Mouse (Mus musculus) intestine, embryonic 16.5 days (tissue): Measurements from ENCODE around the gene Srms. TPM values are rescaled to one million over a fixed set of nuclear protein-coding genes. Genes with fewer than 3 reads are reported as not detected.

Experiments used
- ATAC-seq: fragments of 200-750 bp; cut with Nextera tagmentation; 2 replicates; pipeline ENCODE4 v1.8.0; 2017; ENCODE audit warnings: moderate TSS enrichment, moderate library complexity
- H3K27ac ChIP-seq: fragments of 300-500 bp; sonication (generic); 2 replicates; pipeline ENCODE4 v1.5.1; 2014; ENCODE audit warnings: mild to moderate bottlenecking, low read length
- H3K27me3 ChIP-seq: fragments of 300-500 bp; sonication (generic); replicated peaks from 2 replicates; pipeline ENCODE4 v1.6.1; 2014; ENCODE audit warnings: low read length, control low read depth, mixed read lengths; ENCODE audit not compliant: control insufficient read depth, insufficient read depth
- H3K36me3 ChIP-seq: fragments of 300-500 bp; sonication (generic); 2 replicates; pipeline ENCODE4 v1.6.1; 2014; ENCODE audit warnings: low read length, control low read depth; ENCODE audit not compliant: control insufficient read depth, insufficient read depth
- H3K4me1 ChIP-seq: fragments of 300-500 bp; sonication (generic); 2 replicates; pipeline ENCODE4 v1.6.1; 2014; ENCODE audit warnings: low read length, control low read depth, mixed read lengths; ENCODE audit not compliant: control insufficient read depth, insufficient read depth
- H3K4me2 ChIP-seq: fragments of 300-500 bp; sonication (generic); 2 replicates; pipeline ENCODE4 v1.6.1; 2014; ENCODE audit warnings: low read depth, low read length, control low read depth
- H3K4me3 ChIP-seq: fragments of 300-500 bp; sonication (generic); 2 replicates; pipeline ENCODE4 v1.5.1; 2014; ENCODE audit warnings: mild to moderate bottlenecking, low read length
- H3K9ac ChIP-seq: fragments of 300-500 bp; sonication (generic); 2 replicates; pipeline ENCODE4 v1.6.1; 2014; ENCODE audit warnings: low read depth, low read length
- H3K9me3 ChIP-seq: fragments of 300-500 bp; sonication (generic); 2 replicates; pipeline ENCODE4 v1.6.1; 2016; ENCODE audit warnings: low read length, control low read depth; ENCODE audit not compliant: control insufficient read depth
- WGBS: fragments of 180-500 bp; shearing (Covaris S2); extraction: QIAGEN DNeasy Blood & Tissue Kit; methylation state at CpG from one replicate; pipeline ENCODE4 v1.1.7; 2014; 5-methylcytosine and 5-hydroxymethylcytosine counted together
- polyA plus RNA-seq: library from polyadenylated mRNA; unstranded; fragments of >200 nt; fragmentation: Nextera tagmentation; extraction: Ambion mirVana; gene quantifications from 2 replicates; pipeline ENCODE4 v1.2.1, GENCODE M21; 2015

Srms gene
- 0.10 and 0.20 TPM in 2 replicates for polyA plus RNA-seq

GRCm38 (mm10) chr2:181213021-181213445 is at the start of gene Srms:
Gene Srms, minus strand, starts transcription at chr2:181213185.
- 1% methylated on average over 17 of the region's 17 CpGs for WGBS
- peak within 1 kb of the TSS; percentile 72 for H3K4me2 ChIP-seq
- no peaks in the 10 kb centered on the region for H3K9me3 ChIP-seq
- H3K27me3 ChIP-seq: peaks cover 25% of the 10 kb centered on the region; the same call in 1 of the 2 replicates
- H3K9ac ChIP-seq: peak within 1 kb of the TSS; percentile 9
- H3K4me3 ChIP-seq: peak within 1 kb of the TSS; percentile 44
- H3K4me1 ChIP-seq: no peaks in the 10 kb centered on the region
- ATAC-seq: peak; percentile 81
- no peaks in the 10 kb centered on the region for H3K36me3 ChIP-seq
- H3K27ac ChIP-seq: no peak within 1 kb of the TSS

DNA sequence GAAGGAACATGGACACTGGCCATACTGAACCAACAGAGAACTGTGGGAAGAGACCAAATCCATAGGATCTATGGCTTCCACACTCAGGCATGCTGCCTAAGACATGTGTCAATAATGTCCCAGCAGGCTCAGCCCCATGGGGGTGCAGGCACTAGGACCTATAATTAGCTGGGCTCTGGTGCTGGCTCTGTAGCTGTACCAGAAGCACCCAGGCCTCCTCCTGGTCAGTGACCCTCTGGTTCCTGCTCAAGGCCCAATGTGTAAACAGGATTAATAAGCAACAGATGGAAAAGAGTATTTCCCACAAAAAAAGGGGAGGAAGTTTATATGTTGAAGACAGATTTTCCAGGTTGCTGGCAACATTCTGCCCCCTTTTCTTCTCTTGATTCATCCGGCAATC is 40.3 kb upstream of the Srms start:
- H3K9me3 ChIP-seq: no peaks in the 10 kb centered on the region
- H3K27ac ChIP-seq: no peak overlapping the region
- H3K27me3 ChIP-seq: no peaks in the 10 kb centered on the region
- no peaks in the 10 kb centered on the region; the same call in 1 of the 2 replicates for H3K4me1 ChIP-seq
- WGBS: 68% methylated on average over 1 of the region's 1 CpGs
- H3K9ac ChIP-seq: no peak overlapping the region
- H3K36me3 ChIP-seq: peaks cover 15% of the 10 kb centered on the region
- H3K4me3 ChIP-seq: no peak overlapping the region
- no peak overlapping the region for H3K4me2 ChIP-seq
- ATAC-seq: no peak

GRCm38 (mm10) chr2:181251841-181252240 is 38.9 kb upstream of the Srms start:
- H3K4me3 ChIP-seq: no peak overlapping the region
- H3K4me2 ChIP-seq: no peak overlapping the region
- H3K9ac ChIP-seq: no peak overlapping the region
- peaks cover 15% of the 10 kb centered on the region for H3K36me3 ChIP-seq
- H3K9me3 ChIP-seq: no peaks in the 10 kb centered on the region
- ATAC-seq: no peak
- WGBS: 78% methylated on average over 1 of the region's 1 CpGs
- no peaks in the 10 kb centered on the region; the same call in 1 of the 2 replicates for H3K4me1 ChIP-seq
- H3K27ac ChIP-seq: no peak overlapping the region
- no peaks in the 10 kb centered on the region for H3K27me3 ChIP-seq

- Histone ChIP-seq H3K27me3 (no peaks in the 10 kb centered on the region), H3K4me1 (peaks cover 3% of the 10 kb centered on the region; the same call in 1 of the 2 replicates), H3K27ac (peak overlapping the region; percentile 84), H3K4me3 (no peak overlapping the region), H3K4me2 (peak overlapping the region; percentile 40; the same call in 1 of the 2 replicates), H3K9ac (no peak overlapping the region), H3K36me3 (peaks cover 7% of the 10 kb centered on the region), H3K9me3 (no peaks in the 10 kb centered on the region)
- peak; percentile 93 for ATAC-seq
- WGBS: 64% methylated on average over 10 of the region's 10 CpGs
Measured at GRCm38 (mm10) chr2:181249217-181249616, 36.2 kb upstream of the Srms start.

GRCm38 (mm10) chr2:181245031-181245430 is 32.0 kb upstream of the Srms start:
- Histone ChIP-seq H3K4me3 (no peak overlapping the region), H3K4me1 (peaks cover 15% of the 10 kb centered on the region; the same call in 1 of the 2 replicates), H3K36me3 (no peaks in the 10 kb centered on the region), H3K4me2 (no peak overlapping the region), H3K27me3 (no peaks in the 10 kb centered on the region), H3K27ac (no peak overlapping the region), H3K9me3 (no peaks in the 10 kb centered on the region), H3K9ac (no peak overlapping the region)
- 27% methylated on average over 2 of the region's 2 CpGs for WGBS
- no peak for ATAC-seq

- Histone ChIP-seq H3K27me3 (no peaks in the 10 kb centered on the region), H3K27ac (peak overlapping the region; percentile 31; the same call in 1 of the 2 replicates), H3K9ac (no peak overlapping the region), H3K4me3 (no peak overlapping the region), H3K36me3 (no peaks in the 10 kb centered on the region), H3K4me1 (peaks cover 15% of the 10 kb centered on the region; the same call in 1 of the 2 replicates), H3K4me2 (no peak overlapping the region), H3K9me3 (no peaks in the 10 kb centered on the region)
- ATAC-seq: no peak; the same call in 1 of the 2 replicates
- WGBS: 35% methylated on average over 11 of the region's 11 CpGs
Measured at GRCm38 (mm10) chr2:181243706-181244394, 30.9 kb upstream of the Srms start.

DNA sequence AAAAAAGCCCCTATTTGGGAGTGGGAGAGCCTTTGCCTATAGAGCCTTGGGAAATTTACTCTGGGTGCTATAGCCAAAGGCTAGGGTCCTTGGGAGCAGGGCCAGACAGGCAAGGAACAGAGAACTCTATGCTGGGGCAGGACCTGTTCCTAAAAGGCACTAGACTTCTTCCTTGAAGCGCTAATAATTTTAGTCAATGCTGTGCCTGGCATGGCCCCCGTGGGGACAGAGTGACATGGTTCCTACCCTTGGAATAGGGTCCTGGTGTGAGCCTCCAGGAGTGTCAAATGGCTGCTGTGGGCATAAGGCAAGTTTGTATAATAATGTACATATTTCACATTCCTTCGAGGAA is 29.3 kb upstream of the Srms start:
- no peaks in the 10 kb centered on the region for H3K9me3 ChIP-seq
- H3K4me1 ChIP-seq: peaks cover 15% of the 10 kb centered on the region; the same call in 1 of the 2 replicates
- whole genome bisulfite sequencing: 52% methylated on average over 3 of the region's 3 CpGs
- H3K4me2 ChIP-seq: peak overlapping the region; percentile 59
- no peak overlapping the region for H3K27ac ChIP-seq
- H3K36me3 ChIP-seq: no peaks in the 10 kb centered on the region
- peak; percentile 5; the same call in 1 of the 2 replicates for ATAC-seq
- H3K27me3 ChIP-seq: no peaks in the 10 kb centered on the region
- peak overlapping the region; percentile 55 for H3K4me3 ChIP-seq
- peak overlapping the region; percentile 74 for H3K9ac ChIP-seq

GRCm38 (mm10) chr2:181241602-181242313 is 28.8 kb upstream of the Srms start, which contains the start of gene Helz2:
Gene Helz2, minus strand, starts transcription at chr2:181242027.
- WGBS: 6% methylated on average over 16 of the region's 16 CpGs
- peak within 1 kb of the TSS; percentile 59 for H3K4me2 ChIP-seq
- H3K27me3 ChIP-seq: no peaks in the 10 kb centered on the region
- H3K4me3 ChIP-seq: peak within 1 kb of the TSS; percentile 55
- H3K9me3 ChIP-seq: no peaks in the 10 kb centered on the region
- no peaks in the 10 kb centered on the region for H3K36me3 ChIP-seq
- no peak within 1 kb of the TSS; the same call in 1 of the 2 replicates for H3K27ac ChIP-seq
- peak; percentile 81 for ATAC-seq
- H3K9ac ChIP-seq: peak within 1 kb of the TSS; percentile 74
- H3K4me1 ChIP-seq: peaks cover 15% of the 10 kb centered on the region; the same call in 1 of the 2 replicates

GRCm38 (mm10) chr2:181240806-181241440 is 27.9 kb upstream of the Srms start:
- no peak overlapping the region for H3K27ac ChIP-seq
- 88% methylated on average over 13 of the region's 13 CpGs for WGBS
- ATAC-seq: no peak
- H3K36me3 ChIP-seq: no peaks in the 10 kb centered on the region
- H3K4me3 ChIP-seq: peak overlapping the region; percentile 55
- H3K27me3 ChIP-seq: no peaks in the 10 kb centered on the region
- H3K4me1 ChIP-seq: peaks cover 15% of the 10 kb centered on the region; the same call in 1 of the 2 replicates
- no peaks in the 10 kb centered on the region for H3K9me3 ChIP-seq
- H3K9ac ChIP-seq: peak overlapping the region; percentile 74
- peak overlapping the region; percentile 59 for H3K4me2 ChIP-seq
